Mouse (Mus musculus): ENCODE measurements around the gene Ptar1. TPM values are rescaled to one million over a fixed set of nuclear protein-coding genes. Genes with fewer than 3 reads are reported as not detected.

The Ptar1 gene
- polyA plus RNA-seq, 1 experiment from 2014 or later: 4.3 TPM

- Histone ChIP-seq H3K27ac (replicated peaks) (peak overlapping the region; percentile 98), H3K4me3 (peak overlapping the region; percentile 75), H3K9me3 (no peaks in the 10 kb centered on the region), H3K36me3 (no peaks in the 10 kb centered on the region), H3K4me1 (replicated peaks) (peaks cover 42% of the 10 kb centered on the region), H3K9ac (peak overlapping the region; percentile 91), H3K27me3 (no peaks in the 10 kb centered on the region), H3K4me2 (peak overlapping the region; percentile 80)
- 2% methylated on average over 17 of the region's 17 CpGs for WGBS
- no peak; the same call in 1 of the 2 replicates for ATAC-seq (ENCODE audit: low FRiP score, low read depth)
Measured at GRCm38 (mm10) chr19:23759322-23759945, 72.2 kb downstream of the Ptar1 start.

- 0 out of 2 replicates have a peak overlapping the region, but pooled peaks have one; percentile 9 for H3K4me2 ChIP-seq
- 86% methylated on average over 6 of the region's 6 CpGs for WGBS
- no peak overlapping the region for H3K9ac ChIP-seq
- no peak for ATAC-seq (ENCODE audit: low FRiP score, low read depth)
- H3K4me3 ChIP-seq: no peak overlapping the region
- H3K27me3 ChIP-seq: no peaks in the 10 kb centered on the region
- no peaks in the 10 kb centered on the region for H3K36me3 ChIP-seq
- peaks cover 38% of the 10 kb centered on the region for H3K4me1 ChIP-seq (replicated peaks)
- no peaks in the 10 kb centered on the region for H3K9me3 ChIP-seq
- H3K27ac ChIP-seq (replicated peaks): no peak overlapping the region
Measured at GRCm38 (mm10) chr19:23763371-23763770, 76.1 kb downstream of the Ptar1 start.

DNA sequence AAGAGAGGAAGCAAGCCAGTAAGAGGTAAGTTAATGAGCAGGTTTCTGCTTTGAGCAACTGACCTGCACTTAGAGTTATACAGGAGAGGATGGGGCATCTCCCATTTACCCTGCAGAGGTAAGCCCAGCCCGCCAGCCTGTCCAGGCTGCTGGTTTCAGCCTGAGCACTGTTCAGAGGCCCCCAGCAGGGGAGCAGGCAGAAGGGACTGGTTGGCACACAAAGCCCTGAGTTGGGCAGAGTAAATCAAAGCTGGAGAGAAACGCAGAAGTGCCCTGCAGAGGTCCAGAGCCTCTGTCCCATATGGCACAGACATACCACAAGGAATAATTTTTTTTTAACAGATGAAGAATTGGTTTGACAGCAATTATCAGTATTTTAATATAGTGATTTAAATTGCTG lies 76.8 kb downstream of the Ptar1 start:
- H3K4me1 ChIP-seq (replicated peaks): peaks cover 42% of the 10 kb centered on the region

DNA sequence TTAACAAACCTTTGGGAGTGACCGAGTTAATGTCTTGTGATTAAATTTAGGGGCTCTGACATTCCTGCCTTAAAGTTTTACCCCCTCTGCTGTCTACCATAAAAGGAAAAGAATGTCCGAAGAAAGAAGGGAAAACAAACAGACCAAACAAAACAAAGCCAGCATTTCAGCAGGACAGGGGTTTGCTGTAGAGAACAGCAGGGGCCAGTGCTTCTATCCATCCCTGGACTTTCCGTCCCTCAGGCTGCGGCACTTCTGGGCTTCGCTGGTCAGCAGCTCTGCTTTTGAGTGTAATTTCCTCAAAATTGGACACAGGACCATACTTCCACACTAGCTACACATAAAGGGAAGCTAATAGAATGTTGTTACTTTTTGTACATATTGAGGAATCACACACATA lies 81.6 kb downstream of the Ptar1 start:
- WGBS: 41% methylated on average over 5 of the region's 5 CpGs
- H3K4me1 ChIP-seq (replicated peaks): peaks cover 34% of the 10 kb centered on the region
- ATAC-seq (ENCODE audit: low FRiP score, low read depth): no peak

More for the DNA sequence above, 76.8 kb downstream of the Ptar1 start:
- Histone ChIP-seq H3K9ac (no peak overlapping the region), H3K9me3 (no peaks in the 10 kb centered on the region), H3K27me3 (no peaks in the 10 kb centered on the region), H3K4me2 (no peak overlapping the region), H3K4me3 (no peak overlapping the region), H3K27ac (replicated peaks) (no peak overlapping the region), H3K36me3 (no peaks in the 10 kb centered on the region)
- WGBS: 24% methylated on average over 2 of the region's 2 CpGs
- ATAC-seq (ENCODE audit: low FRiP score, low read depth): no peak

GRCm38 (mm10) chr19:23770494-23771423 lies 83.5 kb downstream of the Ptar1 start:
- ATAC-seq (ENCODE audit: low FRiP score, low read depth): peak; percentile 62; the same call in 1 of the 2 replicates
- Histone ChIP-seq H3K4me1 (replicated peaks) (peaks cover 24% of the 10 kb centered on the region), H3K4me2 (peak overlapping the region; percentile 7; the same call in 1 of the 2 replicates), H3K27me3 (no peaks in the 10 kb centered on the region), H3K9ac (no peak overlapping the region), H3K4me3 (no peak overlapping the region), H3K36me3 (no peaks in the 10 kb centered on the region), H3K27ac (replicated peaks) (peak overlapping the region; percentile 43), H3K9me3 (no peaks in the 10 kb centered on the region)
- WGBS: 28% methylated on average over 10 of the region's 10 CpGs

More for the DNA sequence above, 81.6 kb downstream of the Ptar1 start:
- no peak overlapping the region for H3K4me2 ChIP-seq
- no peak overlapping the region for H3K27ac ChIP-seq (replicated peaks)
- H3K9ac ChIP-seq: no peak overlapping the region
- H3K27me3 ChIP-seq: no peaks in the 10 kb centered on the region
- H3K36me3 ChIP-seq: no peaks in the 10 kb centered on the region
- no peaks in the 10 kb centered on the region for H3K9me3 ChIP-seq
- H3K4me3 ChIP-seq: no peak overlapping the region

GRCm38 (mm10) chr19:23771971-23772370 lies 84.7 kb downstream of the Ptar1 start:
- WGBS: 73% methylated on average over 7 of the region's 7 CpGs
- Histone ChIP-seq H3K36me3 (no peaks in the 10 kb centered on the region), H3K4me3 (no peak overlapping the region), H3K27me3 (no peaks in the 10 kb centered on the region), H3K9me3 (no peaks in the 10 kb centered on the region), H3K27ac (replicated peaks) (no peak overlapping the region), H3K9ac (no peak overlapping the region), H3K4me2 (no peak overlapping the region), H3K4me1 (replicated peaks) (peaks cover 24% of the 10 kb centered on the region)
- no peak for ATAC-seq (ENCODE audit: low FRiP score, low read depth)

GRCm38 (mm10) chr19:23775356-23775755 lies 88.1 kb downstream of the Ptar1 start:
- Histone ChIP-seq H3K27ac (replicated peaks) (no peak overlapping the region), H3K4me2 (no peak overlapping the region), H3K9me3 (no peaks in the 10 kb centered on the region), H3K4me3 (no peak overlapping the region), H3K4me1 (replicated peaks) (peaks cover 10% of the 10 kb centered on the region), H3K9ac (no peak overlapping the region), H3K27me3 (no peaks in the 10 kb centered on the region), H3K36me3 (no peaks in the 10 kb centered on the region)
- ATAC-seq (ENCODE audit: low FRiP score, low read depth): no peak
- 64% methylated on average over 6 of the region's 6 CpGs for WGBS

DNA sequence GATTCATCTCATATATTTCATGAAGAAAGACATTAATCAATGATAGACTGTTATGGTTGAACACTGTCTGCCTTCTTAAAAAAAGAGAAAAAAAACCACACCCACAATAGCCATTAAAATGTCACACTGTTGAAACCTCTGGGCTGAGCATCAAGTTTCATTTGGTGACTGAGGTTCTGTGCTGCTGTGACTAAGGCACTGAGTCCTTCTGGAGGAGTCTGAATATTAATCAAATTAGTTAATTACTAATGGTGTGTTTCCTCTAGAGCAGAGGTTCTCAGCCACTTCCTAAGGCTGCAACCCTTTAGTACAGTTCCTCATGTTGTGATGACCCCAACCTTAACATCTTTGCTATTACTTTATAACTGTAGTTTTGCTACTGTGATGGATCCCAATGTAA lies 91.9 kb downstream of the Ptar1 start:
- no peak for ATAC-seq (ENCODE audit: low FRiP score, low read depth)
- no peaks in the 10 kb centered on the region for H3K36me3 ChIP-seq
- no peak overlapping the region for H3K27ac ChIP-seq (replicated peaks)
- H3K4me1 ChIP-seq (replicated peaks): peaks cover 5% of the 10 kb centered on the region; the same call in 1 of the 2 replicates
- H3K4me2 ChIP-seq: no peak overlapping the region
- H3K4me3 ChIP-seq: no peak overlapping the region
- no peaks in the 10 kb centered on the region for H3K9me3 ChIP-seq
- no peak overlapping the region for H3K9ac ChIP-seq
- no peaks in the 10 kb centered on the region for H3K27me3 ChIP-seq

DNA sequence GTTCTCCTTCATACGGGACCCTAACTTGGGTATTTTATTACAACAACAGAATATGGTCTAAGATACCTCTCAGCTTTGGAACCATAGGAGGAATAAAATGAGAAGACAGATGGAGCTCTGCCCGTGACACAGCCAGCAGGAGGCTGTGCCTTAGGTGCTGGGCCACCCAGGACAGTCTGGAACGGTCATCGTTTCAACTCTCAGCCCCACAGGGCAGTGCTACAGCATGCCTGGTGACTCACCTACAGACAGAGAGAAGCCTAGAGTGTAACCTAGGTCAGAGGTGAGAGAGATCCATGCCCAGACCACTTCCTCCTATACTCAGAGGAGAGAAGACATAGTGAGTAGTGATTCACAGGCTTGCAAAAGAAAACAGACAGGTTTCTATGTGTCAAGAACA lies 92.9 kb downstream of the Ptar1 start:
- no peak for ATAC-seq (ENCODE audit: low FRiP score, low read depth)
- Histone ChIP-seq H3K27me3 (no peaks in the 10 kb centered on the region), H3K9me3 (no peaks in the 10 kb centered on the region), H3K27ac (replicated peaks) (no peak overlapping the region), H3K36me3 (no peaks in the 10 kb centered on the region), H3K4me1 (replicated peaks) (peaks cover 11% of the 10 kb centered on the region; the same call in 1 of the 2 replicates), H3K4me2 (no peak overlapping the region), H3K9ac (no peak overlapping the region), H3K4me3 (no peak overlapping the region)
- WGBS: 88% methylated on average over 4 of the region's 4 CpGs

Other genes starting within 250 kb of the Ptar1 start
- gene Mamdc2, start 239.0 kb upstream of the Ptar1 start, polyA plus RNA-seq (2015; fragmentation: Nextera tagmentation; extraction: Ambion mirVana): 1.4 and 1.7 TPM in 2 replicates
- 2.5 and 3.1 TPM in 2 replicates for gene 1700028P14Rik, start 34.6 kb upstream of the Ptar1 start, polyA plus RNA-seq (2015; fragmentation: Nextera tagmentation; extraction: Ambion mirVana)
- gene Apba1, start 71.5 kb downstream of the Ptar1 start, polyA plus RNA-seq (2015; fragmentation: Nextera tagmentation; extraction: Ambion mirVana): 14.1 and 15.8 TPM in 2 replicates

Data from hindbrain, embryonic 15.5 days (tissue).